Mouse (Mus musculus) G1E (cell line): ENCODE measurements around the gene Zdhhc25.

Experiments
- CTCF ChIP-seq: IDR thresholded peaks from 2 replicates; pipeline ENCODE4 v1.5.1; 2012; ENCODE audit warnings: low read depth, low read length, inconsistent platforms, mixed read lengths
- GATA1 ChIP-seq: IDR thresholded peaks from 2 replicates; pipeline ENCODE4 v1.6.1; 2012; ENCODE audit warnings: borderline replicate concordance, low read length, inconsistent platforms, mixed read lengths
- GATA2 ChIP-seq: IDR thresholded peaks from 2 replicates; pipeline ENCODE4 v1.6.1; 2012; ENCODE audit warnings: low read depth, low read length, inconsistent platforms, borderline replicate concordance
- POLR2AphosphoS5 ChIP-seq: IDR thresholded peaks from 2 replicates; pipeline ENCODE4 v1.6.1; 2012; ENCODE audit warnings: low read depth, low read length, inconsistent platforms; ENCODE audit not compliant: insufficient replicate concordance
- TAL1 ChIP-seq: conservative IDR thresholded peaks from 2 replicates; pipeline ENCODE4 v1.6.1; 2012; ENCODE audit warnings: low read depth, low read length, inconsistent platforms, mixed read lengths

GRCm38 (mm10) chr15:88561058-88561730, 38.9 kb upstream of the Zdhhc25 start:
- no peak for TF ChIP-seq CTCF
- TF ChIP-seq TAL1 = no peak
- TF ChIP-seq GATA1 = no peak
- no peak for TF ChIP-seq GATA2
- TF ChIP-seq POLR2AphosphoS5 = no peak
